Mouse (Mus musculus) intestine, embryonic 16.5 days (tissue): ENCODE measurements around the gene Hipk2. TPM values are rescaled to one million over a fixed set of nuclear protein-coding genes. Genes with fewer than 3 reads are reported as not detected.

ENCODE experiments used
- ATAC-seq: fragments of 200-750 bp; cut with Nextera tagmentation; 2 replicates; pipeline ENCODE4 v1.8.0; 2017; ENCODE audit warnings: moderate TSS enrichment, moderate library complexity
- H3K27ac ChIP-seq: fragments of 300-500 bp; sonication (generic); 2 replicates; pipeline ENCODE4 v1.5.1; 2014; ENCODE audit warnings: mild to moderate bottlenecking, low read length
- H3K27me3 ChIP-seq: fragments of 300-500 bp; sonication (generic); replicated peaks from 2 replicates; pipeline ENCODE4 v1.6.1; 2014; ENCODE audit warnings: low read length, control low read depth, mixed read lengths; ENCODE audit not compliant: control insufficient read depth, insufficient read depth
- H3K36me3 ChIP-seq: fragments of 300-500 bp; sonication (generic); 2 replicates; pipeline ENCODE4 v1.6.1; 2014; ENCODE audit warnings: low read length, control low read depth; ENCODE audit not compliant: control insufficient read depth, insufficient read depth
- H3K4me1 ChIP-seq: fragments of 300-500 bp; sonication (generic); 2 replicates; pipeline ENCODE4 v1.6.1; 2014; ENCODE audit warnings: low read length, control low read depth, mixed read lengths; ENCODE audit not compliant: control insufficient read depth, insufficient read depth
- H3K4me2 ChIP-seq: fragments of 300-500 bp; sonication (generic); 2 replicates; pipeline ENCODE4 v1.6.1; 2014; ENCODE audit warnings: low read depth, low read length, control low read depth
- H3K4me3 ChIP-seq: fragments of 300-500 bp; sonication (generic); 2 replicates; pipeline ENCODE4 v1.5.1; 2014; ENCODE audit warnings: mild to moderate bottlenecking, low read length
- H3K9ac ChIP-seq: fragments of 300-500 bp; sonication (generic); 2 replicates; pipeline ENCODE4 v1.6.1; 2014; ENCODE audit warnings: low read depth, low read length
- H3K9me3 ChIP-seq: fragments of 300-500 bp; sonication (generic); 2 replicates; pipeline ENCODE4 v1.6.1; 2016; ENCODE audit warnings: low read length, control low read depth; ENCODE audit not compliant: control insufficient read depth
- WGBS: fragments of 180-500 bp; shearing (Covaris S2); extraction: QIAGEN DNeasy Blood & Tissue Kit; methylation state at CpG from one replicate; pipeline ENCODE4 v1.1.7; 2014; 5-methylcytosine and 5-hydroxymethylcytosine counted together
- polyA plus RNA-seq: library from polyadenylated mRNA; unstranded; fragments of >200 nt; fragmentation: Nextera tagmentation; extraction: Ambion mirVana; gene quantifications from 2 replicates; pipeline ENCODE4 v1.2.1, GENCODE M21; 2015

The Hipk2 gene
- polyA plus RNA-seq, 1 experiment from 2014 or later, result 18.7 TPM

GRCm38 (mm10) chr6:38787811-38788509 lies 88.0 kb downstream of the Hipk2 start:
- Histone ChIP-seq H3K27ac (no peak overlapping the region), H3K4me1 (peaks cover 19% of the 10 kb centered on the region), H3K4me3 (no peak overlapping the region), H3K27me3 (no peaks in the 10 kb centered on the region), H3K9ac (no peak overlapping the region), H3K36me3 (no peaks in the 10 kb centered on the region), H3K4me2 (no peak overlapping the region), H3K9me3 (peaks cover 4% of the 10 kb centered on the region; the same call in 1 of the 2 replicates)
- 83% methylated on average over 6 of the region's 6 CpGs for WGBS
- no peak for ATAC-seq

DNA sequence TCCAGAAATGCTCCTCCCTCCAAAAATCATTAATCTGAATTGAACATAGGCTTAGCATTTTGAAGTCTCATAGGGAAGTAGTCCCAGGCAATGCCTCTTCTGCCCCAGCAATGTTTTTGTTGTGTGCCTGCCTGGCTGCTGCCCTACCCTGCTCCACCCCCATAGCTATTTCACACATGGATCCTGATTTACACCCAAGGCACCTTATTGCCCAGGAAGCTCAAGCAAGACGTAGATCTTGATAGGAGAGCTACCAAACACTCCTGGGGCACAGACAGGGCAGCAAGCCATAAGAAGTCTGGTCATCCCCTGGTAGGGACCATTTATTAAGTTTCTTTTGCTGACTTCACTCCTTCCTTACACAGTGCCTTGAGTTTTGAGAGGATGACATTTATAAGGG lies 88.8 kb downstream of the Hipk2 start:
- Histone ChIP-seq H3K4me3 (no peak overlapping the region), H3K27me3 (no peaks in the 10 kb centered on the region), H3K4me2 (no peak overlapping the region), H3K36me3 (no peaks in the 10 kb centered on the region), H3K27ac (no peak overlapping the region), H3K9me3 (peaks cover 4% of the 10 kb centered on the region; the same call in 1 of the 2 replicates), H3K4me1 (peaks cover 19% of the 10 kb centered on the region), H3K9ac (no peak overlapping the region)
- WGBS, result 31% methylated on average over 1 of the region's 1 CpGs
- 0 out of 2 replicates have a peak, but pooled peaks have one; percentile 31 for ATAC-seq

GRCm38 (mm10) chr6:38785747-38786146 lies 90.2 kb downstream of the Hipk2 start:
- H3K9me3 ChIP-seq, result no peaks in the 10 kb centered on the region
- no peak for ATAC-seq
- no peak overlapping the region for H3K4me3 ChIP-seq
- H3K4me2 ChIP-seq, result no peak overlapping the region
- no peaks in the 10 kb centered on the region for H3K36me3 ChIP-seq
- peaks cover 19% of the 10 kb centered on the region for H3K4me1 ChIP-seq
- peak overlapping the region; percentile 18; the same call in 1 of the 2 replicates for H3K27ac ChIP-seq
- 57% methylated on average over 1 of the region's 1 CpGs for WGBS
- H3K27me3 ChIP-seq, result no peaks in the 10 kb centered on the region
- H3K9ac ChIP-seq, result no peak overlapping the region

GRCm38 (mm10) chr6:38779411-38779810 lies 96.6 kb downstream of the Hipk2 start:
- H3K4me2 ChIP-seq, result no peak overlapping the region
- H3K27me3 ChIP-seq, result no peaks in the 10 kb centered on the region
- no peak for ATAC-seq
- no peak overlapping the region for H3K4me3 ChIP-seq
- WGBS, result 89% methylated on average over 7 of the region's 7 CpGs
- 0 out of 2 replicates have a peak, but pooled peaks cover 3% of the 10 kb centered on the region for H3K4me1 ChIP-seq
- no peak overlapping the region for H3K9ac ChIP-seq
- H3K27ac ChIP-seq, result no peak overlapping the region
- no peaks in the 10 kb centered on the region for H3K9me3 ChIP-seq
- H3K36me3 ChIP-seq, result 0 out of 2 replicates have a peak, but pooled peaks cover 2% of the 10 kb centered on the region

GRCm38 (mm10) chr6:38778887-38779286 lies 97.1 kb downstream of the Hipk2 start:
- H3K4me1 ChIP-seq, result 0 out of 2 replicates have a peak, but pooled peaks cover 5% of the 10 kb centered on the region
- H3K27me3 ChIP-seq, result no peaks in the 10 kb centered on the region
- no peaks in the 10 kb centered on the region for H3K9me3 ChIP-seq
- no peak overlapping the region for H3K9ac ChIP-seq
- ATAC-seq, result no peak
- no peak overlapping the region for H3K27ac ChIP-seq
- H3K36me3 ChIP-seq, result 0 out of 2 replicates have a peak, but pooled peaks cover 2% of the 10 kb centered on the region
- no peak overlapping the region for H3K4me3 ChIP-seq
- H3K4me2 ChIP-seq, result no peak overlapping the region

- WGBS, result 68% methylated on average over 2 of the region's 2 CpGs
- peaks cover 18% of the 10 kb centered on the region; the same call in 1 of the 2 replicates for H3K4me1 ChIP-seq
- H3K27ac ChIP-seq, result no peak overlapping the region
- no peak overlapping the region for H3K9ac ChIP-seq
- H3K4me3 ChIP-seq, result no peak overlapping the region
- no peak for ATAC-seq
- 0 out of 2 replicates have a peak, but pooled peaks cover 2% of the 10 kb centered on the region for H3K36me3 ChIP-seq
- no peak overlapping the region for H3K4me2 ChIP-seq
- H3K9me3 ChIP-seq, result no peaks in the 10 kb centered on the region
- no peaks in the 10 kb centered on the region for H3K27me3 ChIP-seq
Observed at GRCm38 (mm10) chr6:38776000-38776584, 99.9 kb downstream of the Hipk2 start.

GRCm38 (mm10) chr6:38772836-38773518 lies 103.0 kb downstream of the Hipk2 start:
- no peak overlapping the region for H3K4me3 ChIP-seq
- no peak overlapping the region for H3K9ac ChIP-seq
- no peak overlapping the region for H3K4me2 ChIP-seq
- H3K27me3 ChIP-seq, result no peaks in the 10 kb centered on the region
- 0 out of 2 replicates have a peak, but pooled peaks cover 2% of the 10 kb centered on the region for H3K36me3 ChIP-seq
- 69% methylated on average over 7 of the region's 7 CpGs for WGBS
- peaks cover 21% of the 10 kb centered on the region for H3K4me1 ChIP-seq
- H3K27ac ChIP-seq, result no peak overlapping the region
- ATAC-seq, result no peak
- H3K9me3 ChIP-seq, result no peaks in the 10 kb centered on the region

DNA sequence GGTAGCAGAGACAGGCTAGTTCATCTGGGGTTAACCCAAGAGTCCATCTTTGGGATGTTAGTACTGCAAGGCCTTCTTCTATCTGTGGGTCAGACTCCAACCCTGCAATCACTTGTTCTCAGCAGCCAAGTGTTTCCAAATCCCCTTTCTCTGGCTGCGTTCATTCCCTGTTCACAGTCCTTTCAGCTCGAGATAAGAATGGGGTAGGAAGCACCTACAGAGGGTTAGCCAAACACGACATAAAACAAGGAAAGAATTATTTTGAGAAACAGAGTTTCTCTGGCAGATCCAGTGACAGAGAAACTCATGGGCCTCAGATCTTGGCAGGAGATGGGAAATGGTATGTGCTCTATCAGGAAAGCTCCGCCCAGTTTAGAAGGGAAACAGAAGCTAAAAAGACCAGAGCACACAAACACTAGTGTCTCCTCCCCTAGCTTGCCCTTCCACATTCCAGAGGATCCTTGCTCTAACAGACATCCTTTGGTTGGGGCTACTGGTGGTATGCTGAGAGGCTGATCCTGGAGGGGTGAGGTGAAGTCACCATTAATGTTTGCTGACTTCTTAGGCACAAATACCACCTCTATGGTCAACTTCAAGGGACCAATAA lies 104.8 kb downstream of the Hipk2 start:
- Histone ChIP-seq H3K36me3 (peaks cover 4% of the 10 kb centered on the region; the same call in 1 of the 2 replicates), H3K4me2 (no peak overlapping the region), H3K4me1 (peaks cover 21% of the 10 kb centered on the region), H3K27me3 (no peaks in the 10 kb centered on the region), H3K4me3 (no peak overlapping the region), H3K9ac (no peak overlapping the region), H3K27ac (no peak overlapping the region), H3K9me3 (no peaks in the 10 kb centered on the region)
- peak; percentile 65 for ATAC-seq
- WGBS, result 34% methylated on average over 4 of the region's 4 CpGs

- peaks cover 4% of the 10 kb centered on the region; the same call in 1 of the 2 replicates for H3K36me3 ChIP-seq
- H3K4me2 ChIP-seq, result no peak overlapping the region
- H3K9me3 ChIP-seq, result no peaks in the 10 kb centered on the region
- H3K4me3 ChIP-seq, result no peak overlapping the region
- no peak overlapping the region for H3K27ac ChIP-seq
- no peak overlapping the region for H3K9ac ChIP-seq
- WGBS, result 77% methylated on average over 2 of the region's 2 CpGs
- no peaks in the 10 kb centered on the region for H3K27me3 ChIP-seq
- H3K4me1 ChIP-seq, result peaks cover 18% of the 10 kb centered on the region
- ATAC-seq, result no peak
Observed at GRCm38 (mm10) chr6:38769627-38770026, 106.3 kb downstream of the Hipk2 start.
